Mouse (Mus musculus): ENCODE data around the gene Slf2.

- TF ChIP-seq GATA1 (IDR thresholded peaks at IDR 0.05; ENCODE audit: borderline replicate concordance, low read length) (no peak), FLI1 (IDR thresholded peaks at IDR 0.05; ENCODE audit: low read length) (no peak)
Measured at GRCm38 (mm10) chr19:44930122-44930521, 829 bp upstream of the Slf2 start.

Measured in megakaryocyte, embryonic 14.5 days (primary cell).